Mouse (Mus musculus) neutrophil, adult 5-6 weeks (primary cell): ENCODE data around the gene Chn2. TPM values are rescaled to one million over a fixed set of nuclear protein-coding genes. Genes with fewer than 3 reads are reported as not detected.

Experiments used
- ATAC-seq: fragments of 151-379, 151-347 bp; 2 replicates; pipeline ENCODE4 v1.8.0; 2017; ENCODE audit warnings: mild to moderate bottlenecking, moderate TSS enrichment; ENCODE audit not compliant: insufficient number of reproducible peaks, poor library complexity, low FRiP score, severe bottlenecking; ENCODE audit errors: extremely low read depth
- total RNA-seq: library from RNA; stranded (forward); fragments of 200-1000 nt; gene quantifications from 2 replicates; pipeline ENCODE4 v1.2.3, GENCODE M21; 2017

The Chn2 gene
- total RNA-seq, 1 experiment from 2014 or later: 6.4 TPM

GRCm38 (mm10) chr6:54102210-54102609 is 62.9 kb downstream of the Chn2 start:
- ATAC-seq: no peak

- no peak for ATAC-seq
Measured at GRCm38 (mm10) chr6:54103276-54103975, 64.1 kb downstream of the Chn2 start.

- no peak for ATAC-seq
Measured at GRCm38 (mm10) chr6:54111416-54111984, 72.1 kb downstream of the Chn2 start.

GRCm38 (mm10) chr6:54113338-54113737 is 74.0 kb downstream of the Chn2 start:
- ATAC-seq: no peak

GRCm38 (mm10) chr6:54114412-54114811 is 75.1 kb downstream of the Chn2 start:
- ATAC-seq: no peak

GRCm38 (mm10) chr6:54116299-54116698 is 76.9 kb downstream of the Chn2 start:
- peak; percentile 34; the same call in 1 of the 2 replicates for ATAC-seq

- ATAC-seq: peak; percentile 85
Measured at GRCm38 (mm10) chr6:54117001-54117591, 77.7 kb downstream of the Chn2 start.

GRCm38 (mm10) chr6:54118395-54118794 is 79.0 kb downstream of the Chn2 start:
- ATAC-seq: no peak

- no peak for ATAC-seq
Measured at GRCm38 (mm10) chr6:54118897-54119296, 79.5 kb downstream of the Chn2 start.

GRCm38 (mm10) chr6:54119461-54119860 is 80.1 kb downstream of the Chn2 start:
- ATAC-seq: no peak

GRCm38 (mm10) chr6:54119885-54120666 is 80.7 kb downstream of the Chn2 start:
- ATAC-seq: no peak

- no peak for ATAC-seq
Measured at GRCm38 (mm10) chr6:54120889-54121288, 81.5 kb downstream of the Chn2 start.

GRCm38 (mm10) chr6:54124519-54124918 is 85.2 kb downstream of the Chn2 start:
- no peak for ATAC-seq

GRCm38 (mm10) chr6:54125536-54125935 is 86.2 kb downstream of the Chn2 start:
- no peak for ATAC-seq

GRCm38 (mm10) chr6:54126225-54126992 is 87.1 kb downstream of the Chn2 start:
- ATAC-seq: no peak

- ATAC-seq: peak; percentile 43
Measured at GRCm38 (mm10) chr6:54126993-54127697, 87.8 kb downstream of the Chn2 start.

GRCm38 (mm10) chr6:54128702-54129101 is 89.3 kb downstream of the Chn2 start:
- ATAC-seq: no peak

- no peak for ATAC-seq
Measured at GRCm38 (mm10) chr6:54129570-54129969, 90.2 kb downstream of the Chn2 start.
